Mouse (Mus musculus): ENCODE results near the gene Klf14.

- TF ChIP-seq POLR2A (IDR thresholded peaks at IDR 0.05; ENCODE audit: borderline replicate concordance, extremely low read depth, insufficient read depth, insufficient read length, poor library complexity, severe bottlenecking): no peak
- no peak for TF ChIP-seq CTCF (IDR thresholded peaks at IDR 0.05; ENCODE audit: borderline replicate concordance, extremely low read depth, insufficient read depth, insufficient read length)
Observed at GRCm38 (mm10) chr6:30958736-30959540, at the start of gene Klf14.
